Mouse (Mus musculus) brain, adult 2 months (tissue): ENCODE data around the gene Pde8b.
A peak's percentile ranks its signal among the peaks of the same experiment; 100 is the strongest.

ENCODE experiments used
- DNase-seq: peaks from one replicate; pipeline ENCODE4 v3.0.0; 2011; ENCODE audit warnings: low read depth, low spot score

Pde8b gene

GRCm38 (mm10) chr13:95081082-95081481 is 169.1 kb downstream of the Pde8b start:
- DNase-seq: peak; percentile 86

- no peak for DNase-seq
Observed at GRCm38 (mm10) chr13:95078492-95078891, 171.6 kb downstream of the Pde8b start.

GRCm38 (mm10) chr13:95077688-95078087 is 172.4 kb downstream of the Pde8b start:
- no peak for DNase-seq

- DNase-seq: no peak
Observed at GRCm38 (mm10) chr13:95076142-95076541, 174.0 kb downstream of the Pde8b start.

GRCm38 (mm10) chr13:95073445-95074172 is 176.5 kb downstream of the Pde8b start:
- peak; percentile 56 for DNase-seq

GRCm38 (mm10) chr13:95070268-95070667 is 179.9 kb downstream of the Pde8b start:
- DNase-seq: no peak

- DNase-seq: peak; percentile 45
Observed at GRCm38 (mm10) chr13:95067854-95068253, 182.3 kb downstream of the Pde8b start.

GRCm38 (mm10) chr13:95063390-95064017 is 186.6 kb downstream of the Pde8b start:
- DNase-seq: no peak

GRCm38 (mm10) chr13:95058885-95059284 is 191.3 kb downstream of the Pde8b start:
- DNase-seq: no peak

GRCm38 (mm10) chr13:95056501-95057280 is 193.4 kb downstream of the Pde8b start:
- no peak for DNase-seq

- no peak for DNase-seq
Observed at GRCm38 (mm10) chr13:95055742-95056388, 194.3 kb downstream of the Pde8b start.

- DNase-seq: no peak
Observed at GRCm38 (mm10) chr13:95052421-95052820, 197.7 kb downstream of the Pde8b start.

GRCm38 (mm10) chr13:95050398-95050797 is 199.7 kb downstream of the Pde8b start:
- no peak for DNase-seq

- no peak for DNase-seq
Observed at GRCm38 (mm10) chr13:95044108-95044507, 206.0 kb downstream of the Pde8b start.

GRCm38 (mm10) chr13:95040140-95040738 is 209.9 kb downstream of the Pde8b start:
- DNase-seq: peak; percentile 54

- no peak for DNase-seq
Observed at GRCm38 (mm10) chr13:95038200-95038599, 211.9 kb downstream of the Pde8b start.

- DNase-seq: peak; percentile 91
Observed at GRCm38 (mm10) chr13:95034715-95035114, 215.4 kb downstream of the Pde8b start.

GRCm38 (mm10) chr13:95034094-95034493 is 216.0 kb downstream of the Pde8b start:
- peak; percentile 33 for DNase-seq

- no peak for DNase-seq
Observed at GRCm38 (mm10) chr13:95032973-95033372, 217.2 kb downstream of the Pde8b start.

GRCm38 (mm10) chr13:95032127-95032831 is 217.9 kb downstream of the Pde8b start:
- DNase-seq: peak; percentile 36

GRCm38 (mm10) chr13:95030828-95031227 is 219.3 kb downstream of the Pde8b start:
- no peak for DNase-seq
